Mouse (Mus musculus): Measurements from ENCODE around the gene Rap1b.

DNA sequence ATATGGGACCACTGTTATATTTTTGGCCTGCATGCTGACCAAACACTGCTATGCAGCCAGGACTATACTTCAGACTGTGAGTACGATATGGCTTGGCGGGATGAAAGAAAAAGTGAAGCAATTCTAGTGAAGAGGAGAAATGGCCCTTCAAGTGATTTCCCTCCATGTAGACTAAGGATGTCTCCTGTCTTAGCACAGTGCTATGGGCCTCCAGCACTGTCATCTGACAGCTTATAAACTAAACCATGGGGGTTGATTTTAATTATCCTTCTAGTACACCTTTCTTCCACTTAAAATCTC is 54.7 kb downstream of the Rap1b start:
- TF ChIP-seq CTCF (IDR thresholded peaks at IDR 0.05; ENCODE audit: low read depth), result no peak
- TF ChIP-seq EP300 (IDR thresholded peaks at IDR 0.05; ENCODE audit: low read depth), result no peak

All from heart, postnatal 0 days (tissue).